8 mouse cellular contexts compared by ENCODE assay signal in genomic region chr11:105291681-105292123, GRCm38 (mm10). TPM values are rescaled to one million over a fixed set of nuclear protein-coding genes. Genes with fewer than 3 reads are reported as not detected.
DNase-seq lines count a peak whose midpoint lies in the region; ATAC-seq and TF ChIP-seq lines count a peak whose summit lies in the region.

No protein-coding gene starts in this region.

- no peak for DNase-seq in spleen, adult 2 months (ENCODE audit: low read depth in 1 of 2, low spot score in 2 of 2)
- no peak for DNase-seq in spleen, adult 18-20 months
- peak; percentile 78 for DNase-seq in forelimb bud, embryonic 11.5 days (ENCODE audit: low read depth, low spot score)
- peak; percentile 32 to 68 for DNase-seq in lung, postnatal 4 days
- no peak for DNase-seq in thymus, postnatal 14 days
- DNase-seq in cerebellum, postnatal 4 days (ENCODE audit: low spot score in 2 of 2): no peak
- DNase-seq in cerebellum, adult 11 months: no peak

- peak overlapping the region; percentile 68; the same call in 1 of the 2 replicates for H3K9ac ChIP-seq in hindbrain, embryonic 16.5 days (ENCODE audit: low read depth, low read length)

- WGBS in spleen, adult 2 months: 26% methylated on average over 10 of the region's 10 CpGs
- 4% methylated on average over 10 of the region's 10 CpGs for WGBS in hindbrain, embryonic 16.5 days

- peak overlapping the region; percentile 99 for H3K4me2 ChIP-seq in hindbrain, embryonic 16.5 days (ENCODE audit: low read length)

- peaks cover 10% of the 10 kb centered on the region for H3K27me3 ChIP-seq in spleen, adult 2 months (ENCODE audit: control insufficient read depth, insufficient read depth, low read length)
- peaks cover 5% of the 10 kb centered on the region for H3K27me3 ChIP-seq in hindbrain, embryonic 16.5 days (replicated peaks; ENCODE audit: control insufficient read depth, insufficient read depth, low read length)

- H3K4me1 ChIP-seq in spleen, adult 2 months (ENCODE audit: control insufficient read depth, insufficient read depth, insufficient read length): peaks cover 6% of the 10 kb centered on the region
- H3K4me1 ChIP-seq in hindbrain, embryonic 16.5 days (ENCODE audit: control insufficient read depth, insufficient read depth, low read depth, low read length): peaks cover 20% of the 10 kb centered on the region

- no peak overlapping the region for H3K4me3 ChIP-seq in spleen, adult 2 months (ENCODE audit: extremely low read depth, insufficient read depth, insufficient read length)
- H3K4me3 ChIP-seq in hindbrain, embryonic 16.5 days (ENCODE audit: low read length): peak overlapping the region; percentile 57

- H3K9me3 ChIP-seq in hindbrain, embryonic 16.5 days (ENCODE audit: control insufficient read depth, low read length): no peaks in the 10 kb centered on the region

- TF ChIP-seq POLR2A in spleen, adult 2 months (IDR thresholded peaks at IDR 0.05; ENCODE audit: low read depth, low read length): no peak

- peaks cover 8% of the 10 kb centered on the region for H3K36me3 ChIP-seq in spleen, adult 2 months (ENCODE audit: control insufficient read depth, insufficient read depth, low read length)
- no peaks in the 10 kb centered on the region for H3K36me3 ChIP-seq in hindbrain, embryonic 16.5 days (ENCODE audit: control insufficient read depth, insufficient read depth, low read length)

- peak overlapping the region; percentile 54; the same call in 1 of the 2 replicates for H3K27ac ChIP-seq in spleen, adult 2 months (ENCODE audit: insufficient read depth, low read length)
- no peak overlapping the region for H3K27ac ChIP-seq in hindbrain, embryonic 16.5 days (ENCODE audit: low read depth, low read length)

- ATAC-seq in hindbrain, embryonic 16.5 days: 0 out of 2 replicates have a peak, but pooled peaks have one; percentile 4

- no peak for TF ChIP-seq CTCF in spleen, adult 2 months (IDR thresholded peaks at IDR 0.05; ENCODE audit: extremely low read depth, insufficient read depth, insufficient read length, insufficient replicate concordance)

RNA-seq across cellular contexts. Expression of gene Mrc2, which starts 0.7 kb away (rescaled TPM):
- 5.9 and 6.5 TPM in 2 replicates for polyA plus RNA-seq in spleen, adult 2 months (2012; rRNA removed)
- polyA plus RNA-seq in hindbrain, embryonic 16.5 days (2015; fragmentation: Nextera tagmentation; extraction: Ambion mirVana): 4.9 and 7.4 TPM in 2 replicates

Comparison
In these comparisons a context has a peak if more than half of its experiments do, and no peak if none do; other contexts are left out.
1. DNase-seq: peak in forelimb bud, embryonic 11.5 days (single experiment) and lung, postnatal 4 days (2 of 2); none in spleen, adult 2 months (0 of 2), spleen, adult 18-20 months (0 of 2), thymus, postnatal 14 days (single experiment), cerebellum, postnatal 4 days (0 of 2) and cerebellum, adult 11 months (single experiment).